Mouse (Mus musculus) stomach, postnatal 0 days (tissue): ENCODE data around the gene Mettl26. TPM values are rescaled to one million over a fixed set of nuclear protein-coding genes. Genes with fewer than 3 reads are reported as not detected.

Source experiments
- ATAC-seq: fragments of 200-750 bp; cut with Nextera tagmentation; 2 replicates; pipeline ENCODE4 v1.8.0; 2017; ENCODE audit not compliant: low FRiP score, low TSS enrichment
- DNase-seq: peaks from one replicate; pipeline ENCODE4 v3.0.0-alpha.2; 2016; ENCODE audit warnings: low spot score
- H3K27ac ChIP-seq: fragments of 300-500 bp; sonication (generic); replicated peaks from 2 replicates; pipeline ENCODE4 v1.5.1; 2014; ENCODE audit warnings: mild to moderate bottlenecking, control low read depth
- H3K27me3 ChIP-seq: fragments of 300-500 bp; sonication (generic); 2 replicates; pipeline ENCODE4 v1.6.1; 2014; ENCODE audit warnings: low read length; ENCODE audit not compliant: control insufficient read depth, insufficient read depth
- H3K36me3 ChIP-seq: fragments of 300-500 bp; sonication (generic); 2 replicates; pipeline ENCODE4 v1.6.1; 2014; ENCODE audit warnings: low read length, mixed read lengths; ENCODE audit not compliant: control insufficient read depth, insufficient read depth
- H3K4me1 ChIP-seq: fragments of 300-500 bp; sonication (generic); replicated peaks from 2 replicates; pipeline ENCODE4 v1.6.1; 2014; ENCODE audit warnings: antibody characterized with exemption; ENCODE audit not compliant: control insufficient read depth, insufficient read depth
- H3K4me2 ChIP-seq: fragments of 300-500 bp; sonication (generic); replicated peaks from 2 replicates; pipeline ENCODE4 v1.6.1; 2014; ENCODE audit warnings: low read depth, mild to moderate bottlenecking, control low read depth, moderate library complexity
- H3K4me3 ChIP-seq: fragments of 300-500 bp; sonication (generic); 2 replicates; pipeline ENCODE4 v1.5.1; 2014; ENCODE audit warnings: low read depth, low read length, control low read depth
- H3K9ac ChIP-seq: fragments of 300-500 bp; sonication (generic); 2 replicates; pipeline ENCODE4 v1.6.1; 2014; ENCODE audit warnings: mild to moderate bottlenecking, low read length, control low read depth, mixed read lengths
- H3K9me3 ChIP-seq: fragments of 300-500 bp; sonication (generic); 2 replicates; pipeline ENCODE4 v1.6.1; 2016; ENCODE audit warnings: low read length; ENCODE audit not compliant: control insufficient read depth
- CTCF ChIP-seq: IDR thresholded peaks from 2 replicates; pipeline ENCODE4 v1.5.1; 2016; ENCODE audit warnings: antibody characterized with exemption, low read depth, mild to moderate bottlenecking, moderate library complexity
- EP300 ChIP-seq: optimal IDR thresholded peaks from 2 replicates; pipeline ENCODE3; 2016; ENCODE audit warnings: antibody characterized with exemption
- WGBS: fragments of 180-500 bp; shearing (Covaris S2); extraction: QIAGEN DNeasy Blood & Tissue Kit; methylation state at CpG from one replicate; pipeline ENCODE4 v1.1.7; 2014; 5-methylcytosine and 5-hydroxymethylcytosine counted together
- polyA plus RNA-seq: library from polyadenylated mRNA; unstranded; fragments of >200 nt; fragmentation: Nextera tagmentation; extraction: Ambion mirVana; gene quantifications from 2 replicates; pipeline ENCODE4 v1.2.1, GENCODE M21; 2015

Gene Mettl26
- polyA plus RNA-seq, 1 experiment from 2014 or later = 52.9 TPM

DNA sequence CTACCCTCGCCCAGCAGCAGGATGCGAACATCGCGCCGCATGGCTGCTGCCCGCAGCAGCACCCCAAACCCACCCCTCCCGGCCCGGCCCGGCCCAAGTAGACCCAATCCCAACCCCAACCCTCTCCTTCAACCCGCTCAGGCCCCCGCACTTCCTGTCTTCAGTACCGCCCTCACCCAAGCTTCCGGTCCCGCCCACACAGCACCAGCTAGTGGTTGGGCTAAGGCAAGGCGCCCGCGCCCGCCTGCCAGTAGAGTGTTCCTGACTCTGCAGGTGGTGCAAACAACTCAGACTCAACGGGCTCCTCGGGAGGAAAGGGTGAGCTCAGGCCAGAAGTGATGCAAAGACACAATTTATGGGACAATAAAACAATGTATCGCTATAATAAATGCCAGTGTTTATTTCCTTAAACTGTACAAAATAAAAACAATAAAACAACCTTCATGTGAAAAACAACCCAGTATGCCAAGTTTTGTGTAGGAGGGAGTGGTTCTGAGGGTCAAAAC is 30.4 kb upstream of the Mettl26 start, which contains the start of gene Rhot2:
Gene Rhot2 (minus strand): TSS at position 456 of the 506 bp plus-strand sequence.
- Histone ChIP-seq H3K9me3 (no peaks in the 10 kb centered on the region), H3K36me3 (peaks cover 24% of the 10 kb centered on the region), H3K4me1 (no peaks in the 10 kb centered on the region; the same call in 1 of the 2 replicates), H3K27ac (peak within 1 kb of the TSS; percentile 87), H3K4me3 (peak within 1 kb of the TSS; percentile 83), H3K9ac (peak within 1 kb of the TSS; percentile 86), H3K27me3 (no peaks in the 10 kb centered on the region), H3K4me2 (peak within 1 kb of the TSS; percentile 92)
- under 1% methylated on average over 20 of the region's 21 CpGs for WGBS
- peak; percentile 94 for ATAC-seq
- DNase-seq = peak; percentile 98
- TF ChIP-seq CTCF (peak; percentile 83), EP300 (no peak)

DNA sequence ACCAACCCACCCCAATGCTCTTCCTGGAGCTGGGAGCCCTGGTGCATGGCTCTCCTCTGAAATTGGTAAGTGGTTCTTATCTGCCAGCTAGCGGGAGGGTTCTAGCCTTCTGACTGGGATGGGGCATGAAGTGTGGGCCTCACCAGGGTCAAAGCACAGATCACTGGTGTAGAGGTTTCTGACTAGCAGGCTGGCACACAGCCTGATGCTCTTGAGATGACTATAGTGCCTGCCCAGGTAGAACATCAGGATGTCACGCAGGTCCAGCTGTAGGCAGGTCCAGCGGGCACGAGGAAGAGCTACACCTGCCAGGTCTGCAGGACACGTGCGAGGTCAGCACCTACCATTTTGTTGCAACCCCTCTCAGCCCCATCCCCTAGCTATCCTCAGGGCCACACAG is 14.6 kb upstream of the Mettl26 start:
- no peak overlapping the region for H3K9ac ChIP-seq
- no peak for ATAC-seq
- no peak overlapping the region for H3K4me3 ChIP-seq
- H3K4me1 ChIP-seq = peaks cover 7% of the 10 kb centered on the region
- DNase-seq = no peak
- H3K4me2 ChIP-seq = peak overlapping the region; percentile 91
- no peaks in the 10 kb centered on the region for H3K27me3 ChIP-seq
- H3K27ac ChIP-seq = no peak overlapping the region
- WGBS = 94% methylated on average over 6 of the region's 6 CpGs
- no peaks in the 10 kb centered on the region for H3K36me3 ChIP-seq
- TF ChIP-seq CTCF (no peak), EP300 (no peak)
- no peaks in the 10 kb centered on the region for H3K9me3 ChIP-seq

GRCm38 (mm10) chr17:25860832-25861703 is 13.8 kb upstream of the Mettl26 start, which contains the start of gene Wdr90:
Gene Wdr90, minus strand, starts transcription at chr17:25861501.
- Histone ChIP-seq H3K27ac (peak within 1 kb of the TSS; percentile 77), H3K9ac (peak within 1 kb of the TSS; percentile 79), H3K4me1 (peaks cover 7% of the 10 kb centered on the region), H3K4me3 (peak within 1 kb of the TSS; percentile 67), H3K9me3 (no peaks in the 10 kb centered on the region), H3K27me3 (no peaks in the 10 kb centered on the region), H3K36me3 (no peaks in the 10 kb centered on the region), H3K4me2 (peak within 1 kb of the TSS; percentile 91)
- no peak for TF ChIP-seq EP300
- peak; percentile 58 for TF ChIP-seq CTCF
- peak; percentile 85 for ATAC-seq
- 2% methylated on average over 61 of the region's 65 CpGs for WGBS
- DNase-seq = peak; percentile 91

DNA sequence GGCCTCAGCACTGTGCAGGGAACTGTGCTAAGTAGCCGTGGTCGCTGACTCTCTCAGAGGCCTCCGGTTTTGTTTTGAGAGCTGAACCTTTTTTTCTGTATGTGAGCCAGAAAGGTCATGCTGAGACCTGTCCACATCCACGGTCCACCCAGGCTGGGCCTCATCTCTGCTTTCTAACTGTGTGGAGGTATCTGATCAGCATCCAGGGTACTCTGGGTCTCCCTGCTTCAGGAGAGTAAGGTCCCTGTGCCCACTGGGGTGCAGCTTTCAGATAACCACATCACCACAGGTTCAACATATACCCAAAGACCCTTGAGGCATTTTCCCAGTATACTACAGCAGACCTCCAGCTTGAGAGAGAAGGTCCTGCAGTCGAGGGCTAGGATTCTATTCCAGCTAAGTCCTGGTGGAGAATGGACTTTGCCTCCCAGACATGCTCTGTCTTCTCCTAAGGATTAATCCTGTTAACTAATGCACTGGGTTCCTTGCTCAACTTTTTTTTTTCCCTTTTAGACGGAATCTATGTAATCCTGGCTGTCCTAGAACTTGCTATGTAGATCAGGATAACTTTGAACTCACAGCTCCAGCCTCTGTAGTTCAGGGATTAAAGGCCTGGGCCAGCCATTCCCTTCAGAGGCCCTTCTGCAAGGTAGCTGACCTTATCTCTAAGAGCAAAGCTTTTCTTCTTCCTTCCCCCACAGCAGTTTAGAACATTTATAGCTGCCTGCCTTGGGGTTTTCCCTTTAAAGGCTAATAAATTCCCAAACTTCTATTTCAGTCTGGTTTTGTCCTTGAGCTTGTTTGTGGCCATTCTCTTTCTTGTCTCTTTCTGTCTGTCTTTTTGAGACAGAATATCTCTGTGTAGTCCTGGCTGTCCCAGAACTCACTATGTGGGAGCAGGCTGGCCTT is 12.9 kb upstream of the Mettl26 start:
- H3K27ac ChIP-seq = peak overlapping the region; percentile 77

DNA sequence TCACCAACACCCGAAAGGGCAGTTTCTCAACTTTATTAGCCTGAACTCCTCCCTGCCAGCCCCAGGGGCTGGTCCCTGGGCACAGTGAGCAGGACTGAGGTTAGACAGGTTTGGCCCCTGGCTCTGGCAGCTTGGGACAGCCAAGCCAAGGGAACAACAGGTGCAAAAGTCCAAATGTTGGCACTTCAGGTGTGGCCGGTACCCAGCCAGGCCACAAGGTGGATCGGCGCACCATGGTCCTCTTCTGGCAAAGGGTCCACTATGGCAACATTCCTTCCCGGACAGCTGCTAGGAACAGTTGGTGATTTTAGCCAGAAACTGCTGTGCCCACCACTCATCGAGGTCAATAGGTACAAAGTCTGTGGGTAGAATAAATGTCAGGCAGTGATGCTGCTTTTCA is 11.2 kb upstream of the Mettl26 start:
- Histone ChIP-seq H3K27me3 (no peaks in the 10 kb centered on the region), H3K9ac (no peak overlapping the region), H3K27ac (no peak overlapping the region), H3K4me3 (no peak overlapping the region), H3K36me3 (no peaks in the 10 kb centered on the region), H3K4me1 (peaks cover 12% of the 10 kb centered on the region), H3K4me2 (no peak overlapping the region), H3K9me3 (no peaks in the 10 kb centered on the region)
- ATAC-seq = no peak
- DNase-seq = no peak
- peak; percentile 25 for TF ChIP-seq CTCF
- no peak for TF ChIP-seq EP300
- 88% methylated on average over 6 of the region's 6 CpGs for WGBS

More for the DNA sequence above, 12.9 kb upstream of the Mettl26 start:
- Histone ChIP-seq H3K9me3 (no peaks in the 10 kb centered on the region), H3K36me3 (no peaks in the 10 kb centered on the region), H3K9ac (peak overlapping the region; percentile 79), H3K4me1 (peaks cover 7% of the 10 kb centered on the region), H3K4me3 (peak overlapping the region; percentile 67), H3K27me3 (no peaks in the 10 kb centered on the region), H3K4me2 (peak overlapping the region; percentile 91)
- WGBS = 14% methylated on average over 6 of the region's 6 CpGs
- TF ChIP-seq EP300 (no peak), CTCF (no peak)
- no peak for ATAC-seq
- no peak for DNase-seq
